Mouse (Mus musculus) heart, embryonic 14.5 days (tissue): ENCODE measurements at regions not wholly inside any gene's neighbourhood (a gene's known extent, or its start where the extent isn't known, plus 50 kb on each side); places are given as distances from the start of the nearest gene placed in this dataset.

Source experiments
- ATAC-seq: fragments of 200-750 bp; cut with Nextera tagmentation; 2 replicates; pipeline ENCODE4 v1.8.0; 2017; ENCODE audit warnings: low read depth, moderate TSS enrichment; ENCODE audit not compliant: insufficient number of reproducible peaks, insufficient read depth, low FRiP score
- H3K27ac ChIP-seq, 2 experiments: fragments of 200-500 bp in 1 of 2; fragments of 300-500 bp in 1 of 2; sonication (generic) in 1 of 2; replicated peaks in 1 of 2; 2 replicates each; pipeline ENCODE4 v1.5.1; 2012 to 2014; ENCODE audit warnings: low read depth in 2 of 2, low read length in 2 of 2, control low read depth in 1 of 2, mild to moderate bottlenecking in 1 of 2, mixed read lengths in 1 of 2; ENCODE audit not compliant: control insufficient read depth in 1 of 2, insufficient read depth in 1 of 2
- H3K27me3 ChIP-seq: fragments of 300-500 bp; sonication (generic); 2 replicates; pipeline ENCODE4 v1.6.1; 2014; ENCODE audit warnings: mild to moderate bottlenecking, low read length, control low read depth; ENCODE audit not compliant: control insufficient read depth, insufficient read depth
- H3K36me3 ChIP-seq: fragments of 300-500 bp; sonication (generic); 2 replicates; pipeline ENCODE4 v1.6.1; 2014; ENCODE audit warnings: mild to moderate bottlenecking, control low read depth, low read length, mixed read lengths; ENCODE audit not compliant: control insufficient read depth, insufficient read depth
- H3K4me1 ChIP-seq, 2 experiments: fragments of 200-500 bp in 1 of 2; fragments of 300-500 bp in 1 of 2; sonication (generic) in 1 of 2; 2 replicates each; pipeline ENCODE4 v1.6.1; 2012 to 2014; ENCODE audit warnings: low read length in 2 of 2, control low read depth in 1 of 2, mixed read lengths in 1 of 2; ENCODE audit not compliant: control insufficient read depth in 2 of 2, insufficient read depth in 2 of 2
- H3K4me2 ChIP-seq: fragments of 300-500 bp; sonication (generic); 2 replicates; pipeline ENCODE4 v1.6.1; 2014; ENCODE audit warnings: mild to moderate bottlenecking, low read length
- H3K4me3 ChIP-seq, 2 experiments: fragments of 200-500 bp in 1 of 2; fragments of 300-500 bp in 1 of 2; sonication (generic) in 1 of 2; 2 replicates each; pipeline ENCODE4 v1.5.1; 2012 to 2014; ENCODE audit warnings: low read length in 2 of 2, mild to moderate bottlenecking in 2 of 2, control low read depth in 1 of 2, low read depth in 1 of 2, moderate library complexity in 1 of 2; ENCODE audit not compliant: control insufficient read depth in 1 of 2, insufficient read depth in 1 of 2
- H3K9ac ChIP-seq: fragments of 300-500 bp; sonication (generic); 2 replicates; pipeline ENCODE4 v1.6.1; 2014; ENCODE audit warnings: mild to moderate bottlenecking, low read length
- H3K9me3 ChIP-seq: fragments of 300-500 bp; sonication (generic); 2 replicates; pipeline ENCODE4 v1.6.1; 2016; ENCODE audit warnings: low read length, control low read depth; ENCODE audit not compliant: control insufficient read depth
- WGBS: fragments of 180-500 bp; shearing (Covaris S2); extraction: QIAGEN DNeasy Blood & Tissue Kit; methylation state at CpG from one replicate; pipeline ENCODE4 v1.1.7; 2014; 5-methylcytosine and 5-hydroxymethylcytosine counted together

GRCm38 (mm10) chr6:66168913-66169312, 216.5 kb downstream of the 4930544G11Rik start:
- no peak overlapping the region for H3K4me2 ChIP-seq
- H3K4me3 ChIP-seq: no peak overlapping the region
- H3K9ac ChIP-seq: no peak overlapping the region
- no peak for ATAC-seq
- WGBS: 51% methylated on average over 3 of the region's 3 CpGs
- no peaks in the 10 kb centered on the region for H3K9me3 ChIP-seq
- H3K27ac ChIP-seq: no peak overlapping the region
- H3K4me1 ChIP-seq: no peaks in the 10 kb centered on the region
- no peaks in the 10 kb centered on the region for H3K27me3 ChIP-seq
- H3K36me3 ChIP-seq: no peaks in the 10 kb centered on the region

GRCm38 (mm10) chr6:66197990-66198389, 245.6 kb downstream of the 4930544G11Rik start:
- WGBS: 91% methylated on average over 1 of the region's 1 CpGs
- no peak overlapping the region for H3K9ac ChIP-seq
- no peak overlapping the region for H3K4me3 ChIP-seq
- H3K27ac ChIP-seq: no peak overlapping the region
- H3K9me3 ChIP-seq: no peaks in the 10 kb centered on the region
- H3K4me2 ChIP-seq: no peak overlapping the region
- peaks cover 0 to 5% of the 10 kb centered on the region in 2 experiments; a peak in 2 of 4 replicates for H3K4me1 ChIP-seq
- no peaks in the 10 kb centered on the region for H3K36me3 ChIP-seq
- no peaks in the 10 kb centered on the region for H3K27me3 ChIP-seq
- no peak for ATAC-seq

DNA sequence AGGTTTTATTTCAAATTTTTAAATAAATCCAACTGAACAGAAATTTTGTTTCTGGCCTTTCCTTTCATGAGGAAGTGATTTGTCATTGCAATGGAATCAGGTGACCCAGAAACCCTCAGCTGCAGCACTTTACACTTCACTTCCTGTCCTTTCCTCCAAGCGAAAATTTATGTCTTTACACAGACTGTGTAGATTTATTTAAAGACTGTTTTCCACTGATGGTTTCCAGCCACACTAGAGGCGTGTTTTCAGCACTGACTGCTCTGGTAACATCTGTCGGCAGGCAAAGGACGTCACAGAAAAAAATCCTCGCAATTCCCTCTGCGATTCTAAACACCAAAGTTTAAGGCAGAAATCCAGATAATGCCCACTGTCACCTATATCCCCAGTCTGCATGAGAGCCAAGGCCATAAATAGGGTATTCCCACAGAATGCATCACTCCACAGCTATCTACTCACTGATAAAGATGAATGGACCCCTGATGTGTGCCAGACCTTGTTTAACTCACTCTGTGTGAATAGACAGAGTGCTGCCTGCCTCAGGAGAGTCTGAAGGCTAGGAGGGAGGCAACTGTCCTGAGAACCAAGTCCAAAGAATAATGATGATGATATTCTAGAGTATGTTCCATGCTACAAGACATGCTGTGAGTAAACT, 247.9 kb downstream of the 4930544G11Rik start:
- WGBS: 6% methylated on average over 6 of the region's 6 CpGs
- 0 out of 2 replicates have a peak, but pooled peaks have one; percentile 21 for ATAC-seq
- peak overlapping the region in 1 of 2 experiments; percentile 53; a peak in 2 of 4 replicates for H3K27ac ChIP-seq

DNA sequence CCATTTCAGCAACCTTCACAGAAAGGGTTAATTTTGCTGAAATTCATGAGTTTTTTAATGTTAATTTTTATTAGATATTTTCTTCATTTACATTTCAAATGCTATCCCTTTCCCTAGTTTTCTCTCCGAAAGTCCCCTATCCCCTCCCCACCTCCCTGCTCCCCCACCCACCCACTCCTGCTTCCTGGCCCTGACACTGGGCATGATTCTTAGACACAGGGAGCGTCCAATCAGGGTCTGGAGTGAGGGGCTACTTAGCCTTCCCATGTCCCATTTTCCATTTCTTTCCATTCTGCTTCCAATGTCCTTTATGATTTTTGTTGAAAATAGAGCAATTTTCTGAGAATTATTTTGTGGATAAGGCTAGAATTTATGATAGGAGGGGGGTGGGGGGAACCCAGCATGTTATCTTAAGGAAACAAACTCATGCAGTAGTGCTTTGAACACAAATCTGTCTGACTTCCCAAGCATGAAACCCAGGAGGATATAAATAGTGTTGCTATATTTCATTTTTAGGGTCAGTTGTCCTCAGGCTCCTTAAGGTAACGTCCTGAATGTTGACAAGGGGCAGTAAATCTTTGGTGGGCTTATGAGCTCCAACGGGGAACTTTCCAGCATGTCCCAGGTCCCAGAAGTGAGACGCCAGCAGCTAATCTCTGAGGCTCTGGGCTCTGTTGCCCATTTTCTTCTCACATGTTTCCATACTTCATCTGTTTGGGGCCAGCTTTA, 254.0 kb downstream of the 4930544G11Rik start:
- H3K36me3 ChIP-seq: no peaks in the 10 kb centered on the region
- no peaks in the 10 kb centered on the region for H3K4me1 ChIP-seq
- no peak overlapping the region for H3K27ac ChIP-seq
- H3K9me3 ChIP-seq: no peaks in the 10 kb centered on the region
- H3K4me3 ChIP-seq: no peak overlapping the region
- H3K9ac ChIP-seq: no peak overlapping the region
- no peaks in the 10 kb centered on the region for H3K27me3 ChIP-seq
- no peak overlapping the region for H3K4me2 ChIP-seq
- ATAC-seq: no peak
- 66% methylated on average over 5 of the region's 5 CpGs for WGBS

More for the DNA sequence above, 247.9 kb downstream of the 4930544G11Rik start:
- Histone ChIP-seq H3K4me2 (peak overlapping the region; percentile 40), H3K36me3 (no peaks in the 10 kb centered on the region), H3K9me3 (no peaks in the 10 kb centered on the region), H3K27me3 (no peaks in the 10 kb centered on the region), H3K4me1 (peaks cover 0 to 5% of the 10 kb centered on the region in 2 experiments; a peak in 2 of 4 replicates), H3K9ac (no peak overlapping the region), H3K4me3 (peak overlapping the region in 1 of 2 experiments; percentile 7; a peak in 1 of 4 replicates)

DNA sequence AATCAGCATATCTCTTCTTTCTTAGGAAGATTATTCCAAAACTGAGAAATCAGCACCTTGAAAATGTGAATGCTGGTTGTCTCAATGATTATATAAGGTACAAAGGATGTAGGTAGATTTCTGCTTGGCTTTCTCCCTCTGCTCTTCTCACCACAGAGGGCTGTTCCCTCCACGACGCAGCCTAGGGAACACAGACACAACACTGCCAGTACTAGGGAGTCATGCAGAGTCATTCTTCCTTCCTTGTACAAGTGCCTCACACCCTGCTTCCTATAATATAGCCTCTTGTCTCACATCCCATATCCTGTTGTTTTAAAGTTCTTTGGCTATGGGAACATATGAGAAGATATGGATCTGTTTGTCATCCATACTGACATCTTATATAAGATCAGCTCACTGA, 265.1 kb downstream of the 4930544G11Rik start:
- no peaks in the 10 kb centered on the region for H3K36me3 ChIP-seq
- WGBS: 50% methylated on average over 2 of the region's 2 CpGs
- no peak overlapping the region for H3K4me2 ChIP-seq
- H3K4me1 ChIP-seq: no peaks in the 10 kb centered on the region
- no peak for ATAC-seq
- no peaks in the 10 kb centered on the region for H3K27me3 ChIP-seq
- no peaks in the 10 kb centered on the region for H3K9me3 ChIP-seq
- no peak overlapping the region for H3K4me3 ChIP-seq
- H3K9ac ChIP-seq: no peak overlapping the region
- H3K27ac ChIP-seq: no peak overlapping the region

DNA sequence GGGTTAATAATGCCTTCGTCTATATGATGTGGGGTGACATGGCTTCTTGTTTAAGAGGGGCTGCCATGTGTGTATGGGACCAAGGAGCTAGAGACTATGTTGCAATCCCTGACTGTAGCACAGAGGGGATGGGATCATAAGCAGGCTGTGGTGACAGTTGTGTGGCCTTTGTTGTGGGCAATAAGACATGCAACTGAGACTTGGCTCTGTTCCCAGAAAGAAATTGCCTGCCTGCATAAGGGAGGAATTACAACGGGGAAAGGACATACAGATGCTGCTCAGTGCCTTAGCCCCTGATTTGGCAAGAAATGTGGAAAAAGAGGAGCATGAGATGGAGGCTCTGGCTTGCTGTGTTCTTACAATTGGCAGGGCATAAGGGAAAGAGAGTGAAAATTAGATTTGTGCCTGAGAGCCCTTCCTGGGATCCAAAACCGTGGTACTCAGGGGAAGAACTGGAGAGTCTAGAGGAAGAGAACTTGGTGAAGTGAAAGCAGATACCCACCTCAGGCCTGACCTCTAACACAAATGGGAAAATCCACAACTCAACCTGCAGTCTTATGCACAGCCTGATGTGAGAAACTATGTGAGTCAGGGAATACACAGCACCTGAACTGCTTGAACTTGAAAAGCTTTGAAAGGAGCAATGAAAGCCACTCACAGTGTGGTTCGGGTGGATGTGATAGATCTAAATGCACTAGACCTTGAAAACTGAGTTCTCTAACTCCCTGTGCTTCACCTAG, 271.9 kb downstream of the 4930544G11Rik start:
- Histone ChIP-seq H3K36me3 (no peaks in the 10 kb centered on the region), H3K9ac (no peak overlapping the region), H3K4me3 (no peak overlapping the region), H3K4me2 (no peak overlapping the region), H3K4me1 (peaks cover 2 to 6% of the 10 kb centered on the region in 2 experiments; a peak in 3 of 4 replicates), H3K27me3 (no peaks in the 10 kb centered on the region), H3K9me3 (no peaks in the 10 kb centered on the region), H3K27ac (0 out of 4 replicates have a peak overlapping the region, but pooled peaks have one; percentile 4 to 27)
- 61% methylated on average over 4 of the region's 4 CpGs for whole genome bisulfite sequencing
- no peak for ATAC-seq

DNA sequence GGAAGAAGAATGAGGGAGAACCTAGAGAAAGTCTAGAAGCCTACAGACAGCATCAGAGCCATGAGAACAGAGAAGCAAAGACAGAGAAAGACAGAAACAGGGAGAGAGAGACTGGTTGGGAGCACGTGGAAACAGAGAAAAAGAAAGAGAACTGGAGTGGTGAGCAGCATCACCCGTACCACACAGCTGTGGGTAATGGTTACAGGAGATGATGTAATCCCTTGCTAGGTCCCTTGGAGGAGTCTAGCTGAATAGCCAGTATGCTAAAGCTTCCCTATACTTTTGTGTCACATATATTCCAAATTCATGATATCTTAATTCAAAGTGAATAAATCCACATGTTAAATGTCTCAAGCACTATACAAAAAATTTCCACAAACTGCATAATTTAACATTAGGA, 284.0 kb downstream of the 4930544G11Rik start:
- Histone ChIP-seq H3K27me3 (no peaks in the 10 kb centered on the region), H3K4me2 (no peak overlapping the region), H3K27ac (no peak overlapping the region), H3K36me3 (no peaks in the 10 kb centered on the region), H3K4me1 (no peaks in the 10 kb centered on the region), H3K9me3 (no peaks in the 10 kb centered on the region), H3K9ac (no peak overlapping the region), H3K4me3 (no peak overlapping the region)
- 78% methylated on average over 2 of the region's 2 CpGs for WGBS
- ATAC-seq: no peak
